Mouse (Mus musculus) olfactory bulb, adult 2 months (tissue): ENCODE data around the gene Slc39a13.

Source experiments
- CTCF ChIP-seq: fragments of 200-500 bp; IDR thresholded peaks from 2 replicates; pipeline ENCODE4 v1.5.1; 2012; ENCODE audit warnings: low read depth, mild to moderate bottlenecking, low read length, moderate library complexity; ENCODE audit not compliant: insufficient read depth
- POLR2A ChIP-seq: fragments of 200-500 bp; IDR thresholded peaks from 2 replicates; pipeline ENCODE4 v1.6.1; 2012; ENCODE audit warnings: mild to moderate bottlenecking, low read depth, low read length, moderate library complexity; ENCODE audit not compliant: insufficient read depth

DNA sequence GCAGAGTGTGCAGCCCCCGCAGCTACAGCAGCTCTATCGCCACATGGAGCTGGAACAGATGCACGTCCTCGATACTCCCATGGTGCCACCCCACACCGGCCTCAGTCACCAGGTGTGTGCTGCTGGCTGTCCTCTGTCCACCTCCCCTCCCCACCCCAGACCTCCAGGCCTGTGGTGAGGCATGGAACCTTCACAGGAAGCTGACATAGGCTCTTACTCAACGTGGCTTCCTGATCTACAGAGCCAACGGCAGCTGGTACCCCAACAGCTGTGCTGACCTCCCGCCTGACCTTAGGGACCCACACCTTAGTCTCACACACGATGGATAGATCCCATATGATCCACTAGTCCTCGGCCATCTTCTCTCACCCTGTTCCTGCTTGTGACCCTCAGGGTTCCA, 43.1 kb upstream of the Slc39a13 start:
- TF ChIP-seq CTCF (no peak), POLR2A (no peak)
